Mouse (Mus musculus) G1E-ER4 (cell line): ENCODE data around the gene Fdxr. TPM values are rescaled to one million over a fixed set of nuclear protein-coding genes. Genes with fewer than 3 reads are reported as not detected.

Experiments used
- GATA1 ChIP-seq: IDR thresholded peaks from one replicate; pipeline ENCODE4 v1.8.0; 2012; ENCODE audit warnings: low read length, inconsistent platforms
- polyA plus RNA-seq: library from polyadenylated mRNA; stranded (reverse); fragments of >175 nt; gene quantifications from 2 replicates; pipeline ENCODE4 v1.2.3, GENCODE M21; 2012

Fdxr gene
- polyA plus RNA-seq, 1 experiment: 49.9 TPM

DNA sequence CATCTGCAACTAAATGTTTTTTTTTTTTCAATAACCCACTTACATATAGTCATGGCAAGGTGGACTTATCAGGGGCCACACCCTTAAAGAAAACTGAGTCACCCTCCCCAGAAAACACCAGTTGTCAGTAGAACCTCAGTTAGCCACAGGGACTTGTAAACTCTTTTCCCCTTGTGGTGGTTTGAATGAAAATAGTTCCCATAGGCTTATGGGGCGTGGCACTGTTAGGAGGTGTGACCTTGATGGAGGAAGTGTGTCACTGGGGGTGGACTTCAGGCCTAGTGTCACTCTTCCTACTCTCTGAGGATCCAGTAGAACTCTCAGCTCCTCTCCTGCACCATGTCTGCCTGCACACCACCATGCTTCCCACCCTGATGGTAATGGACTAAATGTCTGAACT lies 2.9 kb upstream of the Fdxr start:
- TF ChIP-seq GATA1: no peak

DNA sequence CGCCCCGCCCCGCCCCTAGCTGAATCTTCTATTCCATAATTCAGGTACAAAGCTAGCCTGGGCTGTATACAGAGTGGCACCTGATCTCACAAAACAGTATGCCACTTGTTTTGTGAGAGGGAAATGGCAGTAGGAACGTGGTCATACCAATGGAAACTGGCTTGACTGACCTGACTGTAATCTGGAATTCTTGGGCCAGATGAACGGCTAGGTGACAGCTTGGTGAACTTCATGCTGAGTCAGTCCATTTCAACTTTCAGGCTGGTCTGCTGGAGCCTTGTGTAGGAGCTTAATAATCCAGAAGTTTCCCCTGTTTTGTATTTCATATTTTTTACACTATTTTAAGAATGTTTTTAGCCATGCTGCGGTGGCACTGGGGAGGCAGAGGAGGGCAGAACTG lies 1.3 kb upstream of the Fdxr start:
- TF ChIP-seq GATA1: no peak

- no peak for TF ChIP-seq GATA1
Measured at GRCm38 (mm10) chr11:115277604-115277975, 740 bp upstream of the Fdxr start.

- TF ChIP-seq GATA1: no peak
Measured at GRCm38 (mm10) chr11:115275954-115276353, 896 bp downstream of the Fdxr start.

DNA sequence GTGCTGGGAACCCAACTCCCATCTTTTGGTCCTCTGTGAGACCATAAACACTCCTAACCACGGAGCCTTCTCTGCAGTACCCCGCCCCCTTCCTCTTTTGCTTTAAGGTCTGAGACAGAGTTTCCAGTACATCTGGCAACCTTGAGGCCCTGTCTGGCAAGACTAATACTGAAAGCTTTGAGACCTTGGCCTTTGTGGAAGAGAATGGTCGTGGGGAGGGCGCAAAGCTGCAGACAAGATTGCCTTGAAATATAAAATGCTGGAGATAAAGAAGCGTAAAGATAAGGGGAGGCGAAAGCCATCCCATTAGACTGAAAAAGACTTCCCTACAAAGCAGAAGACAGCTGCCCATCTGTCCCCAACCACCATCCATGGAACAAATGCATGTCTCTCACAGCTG lies 1.3 kb downstream of the Fdxr start:
- no peak for TF ChIP-seq GATA1

GRCm38 (mm10) chr11:115274771-115275170 lies 2.1 kb downstream of the Fdxr start:
- TF ChIP-seq GATA1: no peak

GRCm38 (mm10) chr11:115274178-115274577 lies 2.7 kb downstream of the Fdxr start:
- no peak for TF ChIP-seq GATA1

DNA sequence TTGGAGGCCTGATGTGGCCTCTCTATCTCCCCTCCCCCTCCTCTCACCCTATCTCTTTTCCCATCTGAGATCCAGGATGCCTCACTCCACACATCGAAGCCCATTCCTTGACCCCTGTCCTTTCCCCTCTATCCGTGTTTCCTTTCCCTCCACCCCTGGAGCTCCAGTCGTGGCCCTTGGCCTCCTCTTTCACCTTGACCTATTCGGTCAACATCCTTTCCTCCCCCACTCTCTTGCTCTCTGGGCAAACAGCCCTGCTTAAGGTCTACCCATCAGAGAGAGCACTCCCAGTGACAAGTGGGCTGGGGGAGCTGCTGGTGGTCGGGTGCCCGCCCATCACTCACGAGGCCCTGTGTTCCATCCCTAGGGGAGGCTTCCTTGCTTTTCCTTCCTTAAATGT lies 3.1 kb downstream of the Fdxr start:
- TF ChIP-seq GATA1: no peak

- TF ChIP-seq GATA1: no peak
Measured at GRCm38 (mm10) chr11:115272894-115273498, 3.9 kb downstream of the Fdxr start.

DNA sequence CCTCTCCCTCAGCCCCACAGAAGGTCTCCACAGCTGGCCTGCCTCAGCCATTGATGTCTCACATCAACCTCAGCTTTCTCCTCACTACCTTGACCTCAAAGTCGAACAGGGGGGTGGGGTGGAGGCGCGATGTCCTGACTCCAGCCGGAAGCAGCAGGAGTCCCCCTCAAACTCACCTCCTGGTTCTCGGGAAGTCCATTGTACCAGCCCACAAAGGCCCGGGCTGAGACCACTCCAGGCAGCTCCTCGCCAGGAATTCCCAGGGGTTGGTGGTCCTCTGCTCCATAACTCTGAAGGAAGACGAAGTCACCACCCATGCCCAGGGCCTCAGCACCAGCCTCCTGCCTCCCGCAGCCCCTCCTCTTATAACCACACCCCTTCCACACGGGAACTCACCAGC lies 5.4 kb downstream of the Fdxr start:
- TF ChIP-seq GATA1: no peak

DNA sequence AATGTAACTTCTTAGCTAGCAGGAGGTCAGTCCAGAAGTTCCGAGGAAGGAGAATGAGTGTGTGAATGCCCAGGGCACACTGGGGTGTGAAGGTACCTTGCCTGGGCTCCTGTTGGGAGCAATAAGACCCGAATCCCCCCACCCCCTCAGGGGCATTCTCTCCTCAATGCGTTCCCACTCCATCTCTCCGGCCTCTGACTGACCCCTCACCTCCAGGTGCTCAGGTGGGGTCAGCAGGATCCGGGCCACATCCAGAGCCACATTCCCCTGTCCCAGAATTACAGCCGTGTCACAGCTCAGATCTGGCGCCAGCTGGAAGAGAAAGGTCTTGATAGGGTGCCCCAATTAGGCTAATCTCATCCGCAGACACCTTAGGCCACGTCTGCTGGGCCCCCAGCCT lies 5.8 kb downstream of the Fdxr start:
- TF ChIP-seq GATA1: no peak

DNA sequence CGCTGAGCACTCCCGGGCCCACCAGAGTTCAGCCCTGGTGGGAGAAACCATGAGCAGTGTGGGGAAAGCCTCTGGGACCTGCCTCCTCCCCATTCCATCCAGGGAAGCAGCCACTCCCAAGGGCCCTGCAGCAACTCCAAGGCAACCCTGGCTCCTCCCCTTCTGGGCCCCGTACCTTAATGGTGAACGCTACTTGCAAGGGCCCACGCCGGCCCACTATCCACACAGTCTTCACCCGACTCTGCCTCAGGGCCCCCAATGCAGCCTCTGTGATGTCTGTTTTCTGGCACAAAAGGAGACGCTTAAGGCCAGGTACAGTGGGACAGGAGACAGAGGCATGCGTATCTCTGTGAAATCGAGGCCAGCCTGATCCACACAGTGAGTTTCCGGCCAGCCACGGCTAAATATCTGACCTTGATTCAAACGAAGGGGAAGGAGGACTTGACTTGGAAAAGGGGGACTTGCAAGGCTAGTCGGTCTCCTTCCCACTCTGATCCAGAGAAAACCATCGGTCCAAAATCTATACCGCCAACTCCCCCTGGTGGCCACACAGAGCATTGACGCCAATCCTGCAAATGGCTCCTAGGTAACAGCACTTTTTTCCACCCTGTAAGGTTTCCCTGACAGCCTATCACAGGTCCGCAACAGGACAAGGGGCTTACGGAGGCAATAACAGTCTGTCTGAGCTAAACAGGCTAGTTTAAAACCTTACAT lies 6.5 kb downstream of the Fdxr start:
- no peak for TF ChIP-seq GATA1

DNA sequence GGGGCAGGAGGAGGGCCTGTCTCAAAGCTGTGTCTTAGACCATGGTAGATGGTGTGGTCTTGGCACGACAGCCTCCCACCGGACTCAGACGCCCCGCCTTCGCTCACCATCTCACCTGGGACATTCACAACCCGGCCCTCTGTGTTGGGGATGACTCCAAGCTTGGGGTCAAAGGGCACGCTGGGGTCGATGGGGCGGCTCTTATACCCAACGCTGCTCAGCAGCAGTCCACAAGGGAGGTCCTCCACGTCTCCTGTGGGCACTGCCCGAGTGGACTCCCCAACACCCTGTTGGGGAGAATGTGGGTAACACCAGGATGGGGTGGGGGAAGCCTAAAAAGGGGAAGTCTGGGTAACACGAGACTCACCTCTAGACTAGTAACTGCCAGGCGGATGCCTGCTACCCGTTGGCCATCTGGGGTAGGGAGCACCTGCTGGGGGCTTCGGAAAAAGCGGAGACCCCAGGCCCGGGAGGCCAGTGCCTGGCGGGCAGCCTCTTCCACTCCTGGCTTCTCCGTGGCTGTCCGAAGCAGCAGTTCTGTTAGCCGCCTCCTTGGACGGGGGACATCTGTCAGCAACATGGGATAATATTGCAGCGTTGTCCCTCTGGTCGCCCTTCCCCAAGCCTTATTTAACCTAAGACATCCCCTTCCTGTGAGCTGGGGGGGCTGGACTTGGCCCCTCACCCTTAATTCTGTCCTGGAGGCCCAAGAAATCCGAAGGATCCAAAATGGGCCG lies 7.4 kb downstream of the Fdxr start:
- TF ChIP-seq GATA1: no peak

- no peak for TF ChIP-seq GATA1
Measured at GRCm38 (mm10) chr11:115267958-115268357, 8.9 kb downstream of the Fdxr start.

DNA sequence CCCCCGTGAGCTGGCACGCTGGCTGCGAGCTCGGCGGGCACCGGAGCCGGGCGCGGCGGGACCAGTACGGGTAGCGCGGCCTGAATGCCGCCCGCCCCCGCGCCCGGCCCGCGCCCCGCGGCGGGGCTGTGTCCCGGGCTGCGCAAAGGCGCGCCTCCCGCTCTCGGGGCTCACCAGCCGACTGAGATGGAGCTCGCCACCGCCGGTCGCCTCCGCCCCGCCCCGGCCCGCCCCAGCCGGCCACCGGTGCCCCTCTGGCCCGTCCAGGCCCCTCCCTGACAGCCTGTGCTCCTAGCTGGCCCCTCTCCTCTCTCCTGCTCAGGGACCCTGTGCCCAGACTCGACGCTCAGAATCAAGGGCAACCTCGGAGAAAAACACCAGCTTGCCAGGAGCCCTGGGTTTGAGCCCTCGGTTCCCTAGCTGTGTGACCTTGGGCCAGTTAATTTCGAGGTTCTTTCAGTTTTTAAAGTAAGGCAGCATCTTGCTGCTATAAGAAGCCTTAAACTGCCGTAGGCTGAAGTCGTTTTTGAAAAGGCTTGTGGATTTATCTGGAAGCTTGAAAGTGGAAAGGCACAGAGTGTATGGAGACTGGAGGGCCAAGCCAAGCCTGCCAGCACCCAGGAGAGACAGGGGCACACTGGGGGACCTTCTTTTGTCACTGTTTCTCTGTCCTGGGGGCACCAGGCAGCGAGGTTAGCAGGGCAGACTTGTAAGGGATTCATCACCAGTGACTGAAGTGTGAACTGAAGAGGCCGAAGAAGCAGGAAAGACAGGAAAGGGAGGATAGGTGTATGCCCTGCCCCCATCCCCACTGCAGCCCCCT lies 9.6 kb downstream of the Fdxr start, which contains the start of gene Grin2c:
Grin2c (minus strand) TSS at position 183 of the 823 bp plus-strand sequence.
- no peak for TF ChIP-seq GATA1

GRCm38 (mm10) chr11:115266400-115266778 lies 10.5 kb downstream of the Fdxr start:
- TF ChIP-seq GATA1: no peak
